ENCODE assay signal across 8 mouse cellular contexts in genomic region chr13:80963591-80963940, GRCm38 (mm10).
DNase-seq lines count a peak whose midpoint lies in the region; ATAC-seq and TF ChIP-seq lines count a peak whose summit lies in the region.

No protein-coding gene starts in this region.

- DNase-seq in heart, adult 9 months (ENCODE audit: low spot score in 2 of 2): no peak
- DNase-seq in limb, embryonic 14.5 days (ENCODE audit: low spot score): peak; percentile 14
- no peak for DNase-seq in thymus, adult 18-20 months
- DNase-seq in adrenal gland, adult 2 months: no peak
- DNase-seq in c-Kit-positive CD71-positive TER-119-positive erythroid progenitor cells, embryonic 14.5 days (ENCODE audit: low spot score): no peak

- no peaks in the 10 kb centered on the region for H3K9me3 ChIP-seq in heart, embryonic 11.5 days (replicated peaks; ENCODE audit: control insufficient read depth, low read length)
- H3K9me3 ChIP-seq in E14TG2a.4 (ENCODE audit: low read length): 0 out of 2 replicates have a peak, but pooled peaks cover 5% of the 10 kb centered on the region
- no peaks in the 10 kb centered on the region for H3K9me3 ChIP-seq in forebrain, embryonic 12.5 days
- H3K9me3 ChIP-seq in limb, embryonic 14.5 days (ENCODE audit: control insufficient read depth, low read length): no peaks in the 10 kb centered on the region

- TF ChIP-seq CTCF in E14TG2a.4 (conservative IDR thresholded peaks at IDR 0.05; ENCODE audit: low read length): no peak

- no peaks in the 10 kb centered on the region for H3K27me3 ChIP-seq in heart, embryonic 11.5 days (ENCODE audit: control insufficient read depth, insufficient read depth, low read length)
- H3K27me3 ChIP-seq in E14TG2a.4 (ENCODE audit: insufficient read depth, low read length): peaks cover 26% of the 10 kb centered on the region
- H3K27me3 ChIP-seq in forebrain, embryonic 12.5 days: 0 out of 2 replicates have a peak, but pooled peaks cover 8% of the 10 kb centered on the region
- H3K27me3 ChIP-seq in limb, embryonic 14.5 days (ENCODE audit: control insufficient read depth, insufficient read depth, low read length): no peaks in the 10 kb centered on the region

- no peak for TF ChIP-seq POLR2A in limb, embryonic 14.5 days (IDR thresholded peaks at IDR 0.05; ENCODE audit: borderline replicate concordance, extremely low read depth, insufficient read depth, insufficient read length)

- ATAC-seq in heart, embryonic 11.5 days (replicated peaks; ENCODE audit: insufficient number of reproducible peaks, low FRiP score, low TSS enrichment): no peak
- no peak for ATAC-seq in forebrain, embryonic 12.5 days (ENCODE audit: low FRiP score)
- peak; percentile 32; the same call in 1 of the 2 replicates for ATAC-seq in limb, embryonic 14.5 days (ENCODE audit: low FRiP score, low read depth)

- peak overlapping the region; percentile 34; the same call in 1 of the 2 replicates for H3K4me3 ChIP-seq in heart, embryonic 11.5 days (ENCODE audit: low read depth, low read length)
- peak overlapping the region; percentile 73 for H3K4me3 ChIP-seq in E14TG2a.4 (replicated peaks; ENCODE audit: low read length)
- H3K4me3 ChIP-seq in forebrain, embryonic 12.5 days (replicated peaks): no peak overlapping the region
- H3K4me3 ChIP-seq in limb, embryonic 14.5 days (replicated peaks; ENCODE audit: low read length): peak overlapping the region; percentile 49; the same call in 1 of the 2 replicates

- peak overlapping the region; percentile 88 for H3K27ac ChIP-seq in heart, embryonic 11.5 days (ENCODE audit: low read depth, low read length)
- H3K27ac ChIP-seq in forebrain, embryonic 12.5 days: no peak overlapping the region
- peak overlapping the region; percentile 67; the same call in 1 of the 2 replicates for H3K27ac ChIP-seq in limb, embryonic 14.5 days (replicated peaks; ENCODE audit: low read depth, low read length)

- H3K4me1 ChIP-seq in heart, embryonic 11.5 days (ENCODE audit: control insufficient read depth, insufficient read depth, low read length): peaks cover 3% of the 10 kb centered on the region; the same call in 1 of the 2 replicates
- peaks cover 18% of the 10 kb centered on the region for H3K4me1 ChIP-seq in E14TG2a.4 (replicated peaks; ENCODE audit: low read depth, low read length)
- peaks cover 13% of the 10 kb centered on the region; the same call in 1 of the 2 replicates for H3K4me1 ChIP-seq in forebrain, embryonic 12.5 days
- peaks cover 2% of the 10 kb centered on the region; the same call in 1 of the 2 replicates for H3K4me1 ChIP-seq in limb, embryonic 14.5 days (ENCODE audit: control insufficient read depth, insufficient read depth, low read length)

- no peaks in the 10 kb centered on the region for H3K36me3 ChIP-seq in heart, embryonic 11.5 days (ENCODE audit: control insufficient read depth, insufficient read depth, low read length)
- no peaks in the 10 kb centered on the region for H3K36me3 ChIP-seq in E14TG2a.4 (ENCODE audit: insufficient read depth, low read length)
- no peaks in the 10 kb centered on the region for H3K36me3 ChIP-seq in forebrain, embryonic 12.5 days (replicated peaks)
- H3K36me3 ChIP-seq in limb, embryonic 14.5 days (ENCODE audit: control insufficient read depth, insufficient read depth, low read length): no peaks in the 10 kb centered on the region

- peak overlapping the region; percentile 74 for H3K9ac ChIP-seq in heart, embryonic 11.5 days (ENCODE audit: low read depth, low read length)
- no peak overlapping the region for H3K9ac ChIP-seq in forebrain, embryonic 12.5 days
- no peak overlapping the region for H3K9ac ChIP-seq in limb, embryonic 14.5 days (ENCODE audit: low read depth, low read length, severe bottlenecking)

- peak overlapping the region; percentile 70 for H3K4me2 ChIP-seq in heart, embryonic 11.5 days
- H3K4me2 ChIP-seq in forebrain, embryonic 12.5 days: peak overlapping the region; percentile 80
- H3K4me2 ChIP-seq in limb, embryonic 14.5 days (replicated peaks; ENCODE audit: low read depth, low read length, severe bottlenecking): peak overlapping the region; percentile 81

- 66% methylated on average over 11 of the region's 11 CpGs for WGBS in heart, embryonic 11.5 days (ENCODE audit: insufficient replicate concordance)
- WGBS in forebrain, embryonic 12.5 days: 84% methylated on average over 11 of the region's 11 CpGs
- WGBS in limb, embryonic 14.5 days: 69% methylated on average over 11 of the region's 11 CpGs
